ENCODE assay signal across 17 mouse cellular contexts in genomic region chr12:80410855-80411254, GRCm38 (mm10). TPM values are rescaled to one million over a fixed set of nuclear protein-coding genes. Genes with fewer than 3 reads are reported as not detected.
DNase-seq lines count a peak whose midpoint lies in the region; TF ChIP-seq lines count a peak whose summit lies in the region.
"Had no signal": no experiment of that assay in that cellular context is flagged by ENCODE, and none has a peak within 500 bp of the region (broad histone marks: within the 10 kb centered on the region; RNA-seq: fewer than 3 reads in every experiment).

No protein-coding gene starts in this region.

- peak overlapping the region; percentile 81 for H3K27ac ChIP-seq in gastrocnemius, adult 2 months
- H3K27ac ChIP-seq: embryonic facial prominence, embryonic 12.5 days; forebrain, embryonic 12.5 days; hindbrain, embryonic 13.5 days; hindbrain, postnatal 0 days had no signal

- peak; percentile 36 to 39 for DNase-seq in cerebellum, postnatal 14 days
- no peak for DNase-seq in cerebellum, adult 9-11 months
- peak; percentile 21 for DNase-seq in gastrocnemius, adult 2 months
- no peak for DNase-seq in gastrocnemius, adult 18-20 months (ENCODE audit: low spot score)
- peak; percentile 27 to 36 for DNase-seq in layer of hippocampus, postnatal 10 days (ENCODE audit: low spot score in 2 of 2)
- no peak for DNase-seq in layer of hippocampus, adult 9-10 months (ENCODE audit: low spot score)
- DNase-seq in kidney, postnatal 14 days: no peak
- DNase-seq: adrenal gland, postnatal 14 days; embryo, embryonic 11 days; gastrocnemius, postnatal 25 days; heart, postnatal 10 days; heart, postnatal 4 days; kidney, adult 11 months had no signal

- intact Hi-C loops in gastrocnemius, adult 2 months (cut with DNase I): no loop called here

- no peak for TF ChIP-seq CTCF in gastrocnemius, adult 2 months (IDR thresholded peaks at IDR 0.05)

- H3K4me3 ChIP-seq in gastrocnemius, adult 2 months: peak overlapping the region; percentile 13
- H3K4me3 ChIP-seq: embryonic facial prominence, embryonic 12.5 days; forebrain, embryonic 12.5 days; hindbrain, embryonic 13.5 days had no signal

RNA-seq across cellular contexts. Expression of gene Dcaf5, which starts 25.5 kb away (rescaled TPM):
- 10 to 100 TPM; 39.4 to 50.8 TPM for total RNA-seq in gastrocnemius, adult 2 months (2021)
- total RNA-seq in gastrocnemius, adult 18-20 months (2021): 10 to 100 TPM; 40.4 to 49.1 TPM
- total RNA-seq in layer of hippocampus, postnatal 10 days (2021): 10 to 100 TPM; 64.6 to 67.3 TPM

RNA-seq across cellular contexts. Expression of gene Exd2, which starts 52.0 kb away (rescaled TPM):
- 10 to 100 TPM; 35.0 to 46.8 TPM for total RNA-seq in gastrocnemius, adult 2 months (2021)
- 10 to 100 TPM; 24.3 to 27.0 TPM for total RNA-seq in gastrocnemius, adult 18-20 months (2021)
- total RNA-seq in layer of hippocampus, postnatal 10 days (2021): 10 to 100 TPM; 61.7 to 64.9 TPM

Comparison
In these comparisons a context has a peak if more than half of its experiments do, and no peak if none do; other contexts are left out.
1. DNase-seq: peak in cerebellum, postnatal 14 days (2 of 2), gastrocnemius, adult 2 months (single experiment) and layer of hippocampus, postnatal 10 days (2 of 2); none in cerebellum, adult 9-11 months (single experiment), gastrocnemius, adult 18-20 months (single experiment), layer of hippocampus, adult 9-10 months (single experiment) and kidney, postnatal 14 days (single experiment).